Mouse (Mus musculus) heart, adult 2 months (tissue): Measurements from ENCODE around the gene Nlrx1. TPM values are rescaled to one million over a fixed set of nuclear protein-coding genes. Genes with fewer than 3 reads are reported as not detected.

ENCODE experiments used
- DNase-seq, 2 experiments: peaks; one replicate each; pipeline ENCODE4 v3.0.0; 2021
- H3K27ac ChIP-seq: fragments of 200-600 bp; 2 replicates; pipeline ENCODE4 v1.8.1; 2022
- H3K27me3 ChIP-seq: fragments of 200-500 bp; 2 replicates; pipeline ENCODE4 v1.6.1; 2012; ENCODE audit warnings: mild to moderate bottlenecking, low read length, inconsistent platforms, mixed read lengths; ENCODE audit not compliant: control insufficient read depth, insufficient read depth
- H3K36me3 ChIP-seq: fragments of 200-500 bp; 2 replicates; pipeline ENCODE4 v1.6.1; 2012; ENCODE audit warnings: low read length, inconsistent platforms; ENCODE audit not compliant: control insufficient read depth, insufficient read depth
- H3K4me1 ChIP-seq: fragments of 200-500 bp; 2 replicates; pipeline ENCODE4 v1.6.1; 2011; ENCODE audit warnings: low read length; ENCODE audit not compliant: control insufficient read depth, insufficient read depth
- H3K4me3 ChIP-seq: fragments of 200-600 bp; 2 replicates; pipeline ENCODE4 v1.8.1; 2022
- H3K79me2 ChIP-seq: fragments of 200-500 bp; replicated peaks from 2 replicates; pipeline ENCODE4 v1.6.1; 2012; ENCODE audit warnings: mild to moderate bottlenecking, inconsistent platforms, low read length, moderate library complexity, mixed read lengths; ENCODE audit not compliant: control insufficient read depth, insufficient read depth
- H3K9ac ChIP-seq: fragments of 200-500 bp; 2 replicates; pipeline ENCODE4 v1.6.1; 2012; ENCODE audit warnings: low read depth, mild to moderate bottlenecking, control low read depth, inconsistent platforms, low read length, mixed read lengths
- CTCF ChIP-seq: fragments of 200-600 bp; IDR thresholded peaks from 2 replicates; pipeline ENCODE4 v1.8.1; 2022; ENCODE audit warnings: antibody characterized with exemption, mild to moderate bottlenecking, moderate library complexity
- EP300 ChIP-seq: fragments of 200-500 bp; IDR thresholded peaks from 2 replicates; pipeline ENCODE4 v1.6.1; 2011; ENCODE audit warnings: low read depth, low read length, control low read depth; ENCODE audit not compliant: insufficient read depth
- POLR2A ChIP-seq: fragments of 200-500 bp; IDR thresholded peaks from 2 replicates; pipeline ENCODE4 v1.6.1; 2011; ENCODE audit warnings: mild to moderate bottlenecking, low read depth, low read length, control low read depth; ENCODE audit not compliant: insufficient read depth
- WGBS: fragments of 180-500 bp; shearing (Covaris S2); methylation state at CpG from one replicate; pipeline ENCODE4 v1.1.7; 2018; 5-methylcytosine and 5-hydroxymethylcytosine counted together
- intact Hi-C: fragments of 180-260 bp; cut with DNase I; formaldehyde crosslinking; loops from one replicate; pipeline ENCODE4 v1.15.1; 2025
- polyA plus RNA-seq: library from polyadenylated mRNA; depleted of rRNA; stranded (reverse); fragments of >200 nt; gene quantifications from 2 replicates; pipeline ENCODE4 v1.2.3, GENCODE M21; 2012
- total RNA-seq, 2 experiments: library from RNA; stranded (reverse); gene quantifications; 2 replicates each; pipeline ENCODE4 v1.2.3; 2021

Gene Nlrx1
- total and polyA plus RNA-seq, 3 experiments, result 16.1 to 21.7 (median 20.3) TPM

DNA sequence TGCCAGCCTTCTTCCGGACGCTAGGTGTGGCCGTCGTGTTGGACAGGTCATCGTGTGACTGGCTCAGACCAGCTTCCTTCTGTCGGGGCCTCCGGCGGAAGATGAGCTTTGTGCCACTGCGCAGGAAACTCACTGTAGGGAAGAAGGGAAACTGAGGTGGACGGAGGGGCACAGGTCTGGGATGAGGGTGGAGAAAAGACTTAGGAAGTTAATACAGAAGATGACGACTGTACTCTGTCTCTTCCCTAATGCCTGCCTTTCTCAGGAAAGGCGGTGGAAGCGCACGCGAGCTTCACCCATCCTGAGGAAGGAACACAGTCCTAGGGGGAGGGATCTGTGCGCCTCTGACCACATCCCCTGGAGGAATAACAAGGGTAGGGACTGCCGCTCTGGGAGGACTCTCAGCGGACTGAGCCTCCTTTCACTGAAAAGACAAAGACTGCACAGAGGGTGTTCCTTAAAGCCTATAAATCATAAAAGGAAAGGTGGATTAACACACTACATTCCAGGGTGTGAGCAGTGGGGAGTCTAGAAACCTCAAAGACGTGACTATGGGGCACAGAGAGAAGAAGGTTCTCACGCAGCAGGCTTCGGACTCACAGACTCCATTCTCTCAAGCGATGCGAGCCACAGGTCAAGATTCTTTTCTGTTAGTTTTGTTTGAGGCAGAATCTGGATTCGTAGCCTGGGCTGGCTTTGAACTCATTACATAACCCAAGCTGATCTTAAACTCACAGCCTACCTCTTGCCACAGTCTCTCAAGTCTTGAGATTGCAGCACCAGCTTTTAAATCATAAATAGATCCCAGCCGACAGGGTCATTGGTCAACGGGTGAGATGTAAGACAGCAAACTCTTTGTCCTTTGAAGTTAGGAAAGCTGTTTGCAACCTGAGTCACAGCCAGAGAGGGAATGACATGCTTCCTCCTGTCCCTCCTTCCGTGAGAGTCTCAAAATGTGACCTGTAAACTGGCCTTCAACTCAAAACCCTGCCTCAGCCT is 43.0 kb upstream of the Nlrx1 start:
- peak; percentile 78; the same call in 1 of the 2 replicates for TF ChIP-seq EP300
- TF ChIP-seq POLR2A, result peak; percentile 91
- TF ChIP-seq CTCF, result peak; percentile 33
- H3K36me3 ChIP-seq, result no peaks in the 10 kb centered on the region
- 35% methylated on average over 27 of the region's 27 CpGs for WGBS
- H3K4me1 ChIP-seq, result peaks cover 2% of the 10 kb centered on the region; the same call in 1 of the 2 replicates
- peak overlapping the region; percentile 93 for H3K27ac ChIP-seq
- H3K9ac ChIP-seq, result peak overlapping the region; percentile 60
- peak; percentile 67 to 75 for DNase-seq
- H3K4me3 ChIP-seq, result peak overlapping the region; percentile 31
- H3K79me2 ChIP-seq, result no peaks in the 10 kb centered on the region
- intact Hi-C loops, result no loop called here
- H3K27me3 ChIP-seq, result no peaks in the 10 kb centered on the region

DNA sequence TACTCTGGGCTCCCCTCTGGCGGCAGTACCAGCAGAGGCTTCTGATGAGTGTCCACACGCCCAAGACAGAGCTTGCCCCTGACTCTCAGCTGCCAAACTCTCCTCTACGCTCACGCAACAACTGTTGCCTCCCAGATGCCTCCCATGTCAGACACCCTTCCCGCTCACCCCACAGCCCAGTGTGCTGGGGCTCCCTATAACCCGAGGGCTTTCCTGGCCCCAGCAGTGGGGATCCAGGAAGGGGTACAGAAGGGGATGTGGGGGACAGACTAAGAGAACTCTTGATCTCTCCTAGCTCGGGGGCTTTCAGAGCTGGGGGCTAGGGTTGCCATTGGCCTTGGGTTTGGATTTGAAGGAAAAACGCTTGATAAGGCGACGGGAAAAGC is 42.3 kb upstream of the Nlrx1 start:
- H3K79me2 ChIP-seq, result no peaks in the 10 kb centered on the region
- H3K4me3 ChIP-seq, result peak overlapping the region; percentile 31
- H3K9ac ChIP-seq, result peak overlapping the region; percentile 60; the same call in 1 of the 2 replicates
- TF ChIP-seq CTCF (no peak; the same call in 1 of the 2 replicates), POLR2A (no peak), EP300 (no peak)
- H3K36me3 ChIP-seq, result no peaks in the 10 kb centered on the region
- H3K27ac ChIP-seq, result peak overlapping the region; percentile 93
- H3K27me3 ChIP-seq, result no peaks in the 10 kb centered on the region
- 39% methylated on average over 10 of the region's 10 CpGs for WGBS
- DNase-seq, result no peak
- intact Hi-C loops, result no loop called here
- H3K4me1 ChIP-seq, result peaks cover 2% of the 10 kb centered on the region; the same call in 1 of the 2 replicates

DNA sequence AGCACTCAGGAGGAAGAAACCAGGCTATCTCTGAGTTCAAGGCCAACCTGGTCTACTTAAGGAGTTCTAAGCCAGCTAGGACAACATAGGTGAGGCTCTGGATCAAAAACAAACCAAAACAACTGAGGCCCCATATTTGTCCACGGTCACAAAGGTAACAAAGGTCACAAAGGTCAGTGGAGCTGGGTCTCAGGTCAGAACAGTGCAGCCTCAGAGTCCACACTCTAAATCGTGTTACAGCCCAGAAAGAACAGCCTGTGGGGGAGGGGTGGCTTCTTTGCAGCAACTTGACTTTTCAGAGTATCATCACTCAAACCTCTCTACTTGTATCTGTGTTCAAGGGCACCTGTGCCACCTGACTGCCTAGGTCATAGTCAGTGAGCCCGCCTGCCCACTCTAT is 41.4 kb upstream of the Nlrx1 start:
- 87% methylated on average over 3 of the region's 3 CpGs for WGBS
- Histone ChIP-seq H3K9ac (no peak overlapping the region), H3K36me3 (no peaks in the 10 kb centered on the region), H3K27ac (no peak overlapping the region), H3K27me3 (no peaks in the 10 kb centered on the region), H3K4me3 (no peak overlapping the region), H3K79me2 (no peaks in the 10 kb centered on the region), H3K4me1 (peaks cover 2% of the 10 kb centered on the region; the same call in 1 of the 2 replicates)
- TF ChIP-seq EP300 (no peak), POLR2A (no peak), CTCF (no peak)
- intact Hi-C loops, result loop anchor here (5.0 kb wide), 1 partner anchor 33 kb away; the partner anchor contains the start of gene Hmbs
- no peak for DNase-seq

DNA sequence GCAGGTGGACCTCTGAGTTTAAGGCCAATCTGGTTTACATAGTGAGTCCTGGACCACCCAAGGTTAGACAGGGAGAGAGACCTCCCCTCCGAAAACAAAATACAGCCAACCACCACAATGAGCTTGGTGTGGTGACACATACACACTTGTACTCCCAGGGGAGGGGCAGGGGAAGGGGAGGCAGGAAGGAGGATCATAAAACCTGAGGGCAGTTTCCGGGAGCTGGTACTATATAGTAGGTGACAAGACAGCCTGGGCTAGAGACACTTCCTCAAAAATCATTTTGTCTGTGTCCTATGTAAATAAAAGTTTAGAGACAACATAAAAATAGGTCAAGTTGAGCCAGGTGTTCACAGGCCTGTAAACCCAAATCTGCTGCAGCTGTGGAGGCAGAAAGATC is 38.8 kb upstream of the Nlrx1 start:
- no peak overlapping the region for H3K4me3 ChIP-seq
- H3K79me2 ChIP-seq, result peaks cover 2% of the 10 kb centered on the region; the same call in 1 of the 2 replicates
- H3K9ac ChIP-seq, result no peak overlapping the region
- intact Hi-C loops, result loop anchor here (5.0 kb wide), 1 partner anchor 35 kb away; the partner anchor contains the start of gene Hmbs
- H3K27me3 ChIP-seq, result no peaks in the 10 kb centered on the region
- no peak for TF ChIP-seq CTCF
- TF ChIP-seq POLR2A, result no peak
- TF ChIP-seq EP300, result no peak
- 69% methylated on average over 2 of the region's 2 CpGs for WGBS
- DNase-seq, result no peak
- H3K36me3 ChIP-seq, result no peaks in the 10 kb centered on the region
- peaks cover 5% of the 10 kb centered on the region for H3K4me1 ChIP-seq
- no peak overlapping the region for H3K27ac ChIP-seq

DNA sequence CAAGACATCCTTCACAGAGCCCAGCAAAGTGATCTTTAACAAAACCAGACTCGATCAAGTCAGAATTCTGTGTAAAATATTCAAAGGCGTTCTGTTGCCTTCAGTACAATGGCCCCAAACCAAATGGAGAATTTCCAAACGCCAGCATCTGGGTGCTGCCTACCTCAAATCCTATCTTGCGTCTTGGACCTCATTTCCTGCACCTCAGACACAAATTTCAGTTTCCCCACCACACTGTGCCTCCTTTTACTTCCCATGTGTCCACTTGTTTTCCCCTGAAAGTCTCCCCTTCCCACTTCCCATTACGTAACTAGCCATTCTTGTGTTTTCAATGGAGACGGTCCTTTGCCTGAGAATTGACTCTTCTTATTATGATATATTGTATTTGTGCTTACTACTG is 38.1 kb upstream of the Nlrx1 start:
- peaks cover 2% of the 10 kb centered on the region; the same call in 1 of the 2 replicates for H3K79me2 ChIP-seq
- no peak for TF ChIP-seq EP300
- TF ChIP-seq CTCF, result no peak
- TF ChIP-seq POLR2A, result no peak
- no peaks in the 10 kb centered on the region for H3K27me3 ChIP-seq
- intact Hi-C loops, result loop anchor here (5.0 kb wide), 1 partner anchor 36 kb away; the partner anchor contains the start of gene Hmbs
- H3K36me3 ChIP-seq, result no peaks in the 10 kb centered on the region
- H3K27ac ChIP-seq, result no peak overlapping the region
- no peak overlapping the region for H3K9ac ChIP-seq
- H3K4me1 ChIP-seq, result peaks cover 3% of the 10 kb centered on the region
- no peak overlapping the region for H3K4me3 ChIP-seq
- 84% methylated on average over 6 of the region's 6 CpGs for WGBS
- DNase-seq, result no peak
